Mouse (Mus musculus) embryonic facial prominence, embryonic 15.5 days (tissue): Measurements from ENCODE around the gene Rtn4rl2. TPM values are rescaled to one million over a fixed set of nuclear protein-coding genes. Genes with fewer than 3 reads are reported as not detected.

Experiments used
- ATAC-seq: fragments of 200-750 bp; cut with Nextera tagmentation; 2 replicates; pipeline ENCODE4 v1.8.0; 2017; ENCODE audit warnings: low read depth, moderate TSS enrichment; ENCODE audit not compliant: insufficient number of reproducible peaks, low FRiP score, low TSS enrichment
- H3K27ac ChIP-seq: fragments of 300-500 bp; sonication (generic); replicated peaks from 2 replicates; pipeline ENCODE4 v1.5.1; 2015; ENCODE audit warnings: mild to moderate bottlenecking, inconsistent platforms
- H3K27me3 ChIP-seq: fragments of 300-500 bp; sonication (generic); 2 replicates; pipeline ENCODE4 v1.6.1; 2015; ENCODE audit warnings: inconsistent platforms
- H3K36me3 ChIP-seq: fragments of 300-500 bp; sonication (generic); 2 replicates; pipeline ENCODE4 v1.6.1; 2015; ENCODE audit warnings: mild to moderate bottlenecking, inconsistent platforms
- H3K4me1 ChIP-seq: fragments of 300-500 bp; sonication (generic); 2 replicates; pipeline ENCODE4 v1.6.1; 2015; ENCODE audit warnings: inconsistent platforms
- H3K4me2 ChIP-seq: fragments of 300-500 bp; sonication (generic); replicated peaks from 2 replicates; pipeline ENCODE4 v1.6.1; 2015; ENCODE audit warnings: mild to moderate bottlenecking, inconsistent platforms
- H3K4me3 ChIP-seq: fragments of 300-500 bp; sonication (generic); replicated peaks from 2 replicates; pipeline ENCODE4 v1.5.1; 2015; ENCODE audit warnings: mild to moderate bottlenecking, inconsistent platforms
- H3K9ac ChIP-seq: fragments of 300-500 bp; sonication (generic); 2 replicates; pipeline ENCODE4 v1.6.1; 2015; ENCODE audit warnings: inconsistent platforms
- H3K9me3 ChIP-seq: fragments of 300-500 bp; sonication (generic); replicated peaks from 2 replicates; pipeline ENCODE4 v1.6.1; 2016; ENCODE audit warnings: inconsistent platforms
- WGBS: fragments of 180-500 bp; shearing (Covaris S2); methylation state at CpG from one replicate; pipeline ENCODE4 v1.1.7; 2015; 5-methylcytosine and 5-hydroxymethylcytosine counted together
- polyA plus RNA-seq: library from polyadenylated mRNA; unstranded; fragments of >200 nt; fragmentation: Nextera tagmentation; extraction: Ambion mirVana; gene quantifications from 2 replicates; pipeline ENCODE4 v1.2.1, GENCODE M21; 2015

Gene Rtn4rl2
- polyA plus RNA-seq, 1 experiment from 2014 or later: 2.0 TPM

DNA sequence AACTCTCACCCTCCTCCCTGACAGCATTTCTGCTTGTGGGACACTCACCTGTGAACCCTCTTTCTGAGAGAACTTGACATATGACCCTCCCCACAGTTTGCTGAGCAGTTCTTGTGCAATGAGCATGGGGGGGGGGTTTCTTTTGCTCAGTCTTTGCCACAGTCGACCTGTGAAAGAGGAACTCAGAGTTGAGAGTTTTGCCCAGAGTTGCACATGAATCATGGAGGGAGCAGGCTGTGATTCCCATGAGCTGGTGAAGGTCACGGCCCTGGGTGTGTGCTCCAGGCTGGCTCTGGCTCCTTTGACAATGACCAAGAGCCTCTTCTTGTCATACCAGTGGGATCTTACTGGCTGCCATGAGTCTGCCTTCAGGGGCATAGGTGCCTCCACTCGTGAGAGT, 24.3 kb downstream of the Rtn4rl2 start:
- ATAC-seq: no peak
- Histone ChIP-seq H3K4me2 (no peak overlapping the region), H3K27ac (no peak overlapping the region), H3K4me1 (peaks cover 14% of the 10 kb centered on the region), H3K36me3 (peaks cover 37% of the 10 kb centered on the region), H3K4me3 (no peak overlapping the region), H3K27me3 (peaks cover 22% of the 10 kb centered on the region), H3K9ac (no peak overlapping the region), H3K9me3 (no peaks in the 10 kb centered on the region)
- WGBS: 77% methylated on average over 3 of the region's 3 CpGs

DNA sequence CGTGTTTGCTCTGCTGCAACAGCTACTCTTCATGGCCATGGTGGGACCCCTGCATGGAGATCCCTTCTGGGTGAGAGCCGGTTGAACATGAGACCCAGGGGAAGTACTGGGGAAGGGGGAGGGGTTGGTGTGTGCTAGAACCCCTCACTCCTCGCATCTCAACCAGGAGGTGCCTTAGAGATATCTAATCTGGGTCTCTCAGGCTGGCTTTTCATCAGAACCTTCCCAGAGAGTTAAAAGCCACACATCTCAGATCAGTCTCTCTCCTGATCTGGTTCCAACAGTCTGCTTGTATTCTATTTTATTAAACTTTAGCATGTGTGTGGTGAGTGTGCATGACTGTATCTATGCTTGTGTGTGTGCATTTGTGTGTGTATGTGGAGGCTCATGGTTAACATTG, 25.1 kb downstream of the Rtn4rl2 start:
- Histone ChIP-seq H3K9ac (no peak overlapping the region), H3K36me3 (peaks cover 40% of the 10 kb centered on the region), H3K4me2 (no peak overlapping the region), H3K4me3 (no peak overlapping the region), H3K27ac (no peak overlapping the region), H3K9me3 (no peaks in the 10 kb centered on the region), H3K4me1 (peaks cover 10% of the 10 kb centered on the region), H3K27me3 (peaks cover 14% of the 10 kb centered on the region)
- WGBS: 79% methylated on average over 3 of the region's 3 CpGs
- ATAC-seq: no peak

DNA sequence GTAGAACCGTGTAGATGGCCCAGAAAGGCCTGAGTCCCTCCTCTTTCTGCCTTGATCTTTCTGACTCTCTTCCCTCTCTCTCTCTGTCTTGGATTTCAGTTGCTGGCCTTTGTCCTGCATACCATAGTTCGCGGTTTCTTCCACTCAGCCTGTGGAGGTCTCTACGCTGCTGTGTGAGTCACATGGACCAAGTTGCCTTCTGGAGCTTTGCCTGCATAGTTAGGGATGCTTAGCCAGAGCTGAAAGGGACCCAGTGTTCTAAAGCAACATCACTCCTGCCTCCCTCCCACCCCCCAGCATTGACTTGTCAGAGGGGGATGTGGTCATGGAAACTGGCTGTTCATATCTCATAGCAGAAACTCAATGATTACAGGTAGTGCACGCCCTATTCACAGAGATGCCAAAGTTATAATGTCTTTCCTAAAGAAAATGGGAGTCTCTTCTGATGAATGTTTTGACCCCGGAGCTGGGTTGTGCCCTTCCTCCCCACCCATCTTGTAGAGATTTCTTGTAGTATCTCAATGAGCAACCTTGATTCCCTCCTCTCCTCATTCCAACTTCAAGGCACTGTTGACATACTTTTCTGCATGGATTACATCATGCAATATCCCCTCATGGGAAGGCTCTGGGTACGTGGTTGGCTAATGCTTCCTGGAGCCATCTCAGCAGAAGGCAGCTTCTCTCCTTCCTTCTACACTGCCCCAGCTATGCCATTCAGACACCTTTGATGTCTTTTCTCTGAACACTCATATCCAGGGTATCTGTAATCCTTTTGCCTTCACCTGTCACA, 26.3 kb downstream of the Rtn4rl2 start:
- Histone ChIP-seq H3K9me3 (no peaks in the 10 kb centered on the region), H3K4me1 (no peaks in the 10 kb centered on the region), H3K36me3 (peaks cover 40% of the 10 kb centered on the region), H3K4me2 (no peak overlapping the region), H3K9ac (no peak overlapping the region), H3K4me3 (no peak overlapping the region), H3K27me3 (0 out of 2 replicates have a peak, but pooled peaks cover 4% of the 10 kb centered on the region), H3K27ac (no peak overlapping the region)
- ATAC-seq: peak; percentile 30; the same call in 1 of the 2 replicates
- WGBS: 84% methylated on average over 7 of the region's 7 CpGs

- H3K4me2 ChIP-seq: no peak overlapping the region
- ATAC-seq: no peak
- peaks cover 49% of the 10 kb centered on the region for H3K36me3 ChIP-seq
- no peak overlapping the region for H3K4me3 ChIP-seq
- no peaks in the 10 kb centered on the region for H3K4me1 ChIP-seq
- H3K9ac ChIP-seq: no peak overlapping the region
- WGBS: 81% methylated on average over 1 of the region's 1 CpGs
- no peaks in the 10 kb centered on the region for H3K9me3 ChIP-seq
- H3K27ac ChIP-seq: no peak overlapping the region
- no peaks in the 10 kb centered on the region for H3K27me3 ChIP-seq
Observed at GRCm38 (mm10) chr2:84858551-84858950, 28.0 kb downstream of the Rtn4rl2 start.

DNA sequence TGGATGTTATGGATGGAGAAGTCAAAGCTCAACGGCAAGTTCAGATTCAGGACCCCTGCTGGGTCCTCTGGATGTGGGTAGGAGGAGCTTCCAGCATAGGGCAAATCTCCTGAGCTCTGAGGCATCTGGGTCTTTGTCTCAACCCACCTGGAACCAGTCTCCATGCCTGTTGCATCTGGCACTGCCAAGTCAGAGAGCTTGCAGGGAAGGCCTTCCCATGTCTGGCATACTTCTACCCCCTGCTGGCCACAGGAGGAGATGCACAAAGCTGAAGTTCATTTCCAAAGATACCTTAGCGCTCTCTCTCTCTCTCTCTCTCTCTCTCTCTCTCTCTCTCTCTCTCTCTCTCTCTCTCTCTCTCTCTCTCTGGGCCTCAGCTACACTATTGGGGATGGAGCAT, 30.8 kb downstream of the Rtn4rl2 start:
- peaks cover 7% of the 10 kb centered on the region; the same call in 1 of the 2 replicates for H3K4me1 ChIP-seq
- no peak overlapping the region for H3K4me3 ChIP-seq
- no peaks in the 10 kb centered on the region for H3K9me3 ChIP-seq
- H3K36me3 ChIP-seq: peaks cover 43% of the 10 kb centered on the region
- ATAC-seq: no peak
- 40% methylated on average over 2 of the region's 2 CpGs for WGBS
- no peaks in the 10 kb centered on the region for H3K27me3 ChIP-seq
- no peak overlapping the region for H3K9ac ChIP-seq
- H3K27ac ChIP-seq: no peak overlapping the region
- no peak overlapping the region for H3K4me2 ChIP-seq

DNA sequence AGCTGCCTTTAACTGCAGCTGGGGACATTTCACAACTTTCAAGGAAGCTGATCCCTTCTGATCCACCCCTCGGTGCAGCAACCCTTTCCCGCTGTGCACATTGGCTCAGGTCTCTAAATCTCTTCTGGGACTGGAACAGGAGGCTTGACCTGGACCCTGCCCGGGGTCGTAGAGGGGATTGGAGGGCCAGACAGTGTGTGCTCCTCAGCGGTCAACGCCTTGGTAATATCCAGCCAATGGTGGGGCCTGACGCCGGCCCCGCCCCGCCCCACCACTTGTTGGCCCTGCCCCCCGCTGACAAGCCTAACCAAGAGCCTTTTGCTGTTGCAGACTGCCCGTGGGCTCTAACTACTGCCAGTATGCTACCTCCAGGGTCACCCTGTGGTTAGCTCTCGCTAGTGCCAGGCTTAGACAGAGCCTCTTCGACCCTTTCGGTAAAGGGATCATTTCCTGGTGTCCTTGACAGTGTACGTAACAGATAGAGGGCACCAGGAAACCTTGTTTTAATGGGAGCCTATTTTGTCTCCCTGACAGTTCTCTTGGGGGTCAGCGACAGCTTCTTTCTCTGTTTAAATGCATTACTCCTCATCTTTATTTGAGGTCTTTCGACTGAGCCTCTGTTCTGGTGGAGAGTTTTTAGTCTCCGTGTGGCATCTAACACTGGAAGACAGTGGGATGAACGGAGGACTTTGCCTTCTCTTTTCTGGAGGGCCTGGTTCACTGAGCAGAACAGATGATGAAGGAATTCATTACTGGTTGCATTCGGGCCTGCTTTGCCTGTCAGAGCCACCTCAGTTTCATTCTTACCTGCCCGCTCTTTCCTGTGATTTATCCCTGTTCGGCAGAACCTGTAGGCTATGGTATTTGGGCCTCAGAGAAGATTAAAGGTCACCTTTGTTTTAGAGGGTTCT, 35.1 kb downstream of the Rtn4rl2 start:
- Histone ChIP-seq H3K27ac (no peak overlapping the region), H3K4me1 (peaks cover 7% of the 10 kb centered on the region; the same call in 1 of the 2 replicates), H3K27me3 (no peaks in the 10 kb centered on the region), H3K9ac (no peak overlapping the region), H3K4me3 (no peak overlapping the region), H3K4me2 (peak overlapping the region; percentile 32), H3K9me3 (no peaks in the 10 kb centered on the region), H3K36me3 (peaks cover 29% of the 10 kb centered on the region)
- 40% methylated on average over 23 of the region's 23 CpGs for WGBS
- ATAC-seq: no peak

- no peak overlapping the region for H3K27ac ChIP-seq
- 57% methylated on average over 7 of the region's 7 CpGs for WGBS
- ATAC-seq: no peak
- H3K36me3 ChIP-seq: peaks cover 29% of the 10 kb centered on the region
- peaks cover 7% of the 10 kb centered on the region; the same call in 1 of the 2 replicates for H3K4me1 ChIP-seq
- peak overlapping the region; percentile 32; the same call in 1 of the 2 replicates for H3K4me2 ChIP-seq
- no peaks in the 10 kb centered on the region for H3K27me3 ChIP-seq
- no peak overlapping the region for H3K9ac ChIP-seq
- H3K4me3 ChIP-seq: no peak overlapping the region
- no peaks in the 10 kb centered on the region for H3K9me3 ChIP-seq
Observed at GRCm38 (mm10) chr2:84850407-84851129, 35.9 kb downstream of the Rtn4rl2 start.

- H3K27me3 ChIP-seq: no peaks in the 10 kb centered on the region
- H3K9ac ChIP-seq: no peak overlapping the region
- H3K4me3 ChIP-seq: no peak overlapping the region
- WGBS: 57% methylated on average over 1 of the region's 1 CpGs
- no peak overlapping the region for H3K27ac ChIP-seq
- H3K36me3 ChIP-seq: peaks cover 5% of the 10 kb centered on the region
- no peak overlapping the region for H3K4me2 ChIP-seq
- peaks cover 21% of the 10 kb centered on the region; the same call in 1 of the 2 replicates for H3K4me1 ChIP-seq
- H3K9me3 ChIP-seq: no peaks in the 10 kb centered on the region
- ATAC-seq: no peak
Observed at GRCm38 (mm10) chr2:84845226-84845625, 41.3 kb downstream of the Rtn4rl2 start.

- no peaks in the 10 kb centered on the region for H3K9me3 ChIP-seq
- no peak overlapping the region for H3K4me3 ChIP-seq
- H3K27ac ChIP-seq: no peak overlapping the region
- H3K9ac ChIP-seq: no peak overlapping the region
- peaks cover 31% of the 10 kb centered on the region for H3K4me1 ChIP-seq
- 69% methylated on average over 6 of the region's 6 CpGs for WGBS
- H3K36me3 ChIP-seq: no peaks in the 10 kb centered on the region
- no peaks in the 10 kb centered on the region for H3K27me3 ChIP-seq
- no peak overlapping the region for H3K4me2 ChIP-seq
- ATAC-seq: no peak
Observed at GRCm38 (mm10) chr2:84843654-84844053, 42.9 kb downstream of the Rtn4rl2 start.

- Histone ChIP-seq H3K9ac (no peak overlapping the region), H3K27me3 (no peaks in the 10 kb centered on the region), H3K4me2 (no peak overlapping the region), H3K36me3 (no peaks in the 10 kb centered on the region), H3K4me1 (peaks cover 38% of the 10 kb centered on the region), H3K4me3 (0 out of 2 replicates have a peak overlapping the region, but pooled peaks have one; percentile 66), H3K27ac (no peak overlapping the region), H3K9me3 (no peaks in the 10 kb centered on the region)
- ATAC-seq: no peak
Observed at GRCm38 (mm10) chr2:84841905-84842304, 44.6 kb downstream of the Rtn4rl2 start.
